Mouse (Mus musculus): ENCODE measurements around the gene Cast. TPM values are rescaled to one million over a fixed set of nuclear protein-coding genes. Genes with fewer than 3 reads are reported as not detected.

Gene Cast
- polyA plus RNA-seq, 1 experiment from 2014 or later: 14.4 TPM

Other genes starting within 250 kb of the Cast start
- 3.8 and 4.2 TPM in 2 replicates for gene Erap1, start 169.2 kb downstream of the Cast start, polyA plus RNA-seq (2016; fragmentation: Nextera tagmentation; extraction: Ambion mirVana)